Comparison of ENCODE assay signal across 29 mouse cellular contexts in the genomic region with DNA sequence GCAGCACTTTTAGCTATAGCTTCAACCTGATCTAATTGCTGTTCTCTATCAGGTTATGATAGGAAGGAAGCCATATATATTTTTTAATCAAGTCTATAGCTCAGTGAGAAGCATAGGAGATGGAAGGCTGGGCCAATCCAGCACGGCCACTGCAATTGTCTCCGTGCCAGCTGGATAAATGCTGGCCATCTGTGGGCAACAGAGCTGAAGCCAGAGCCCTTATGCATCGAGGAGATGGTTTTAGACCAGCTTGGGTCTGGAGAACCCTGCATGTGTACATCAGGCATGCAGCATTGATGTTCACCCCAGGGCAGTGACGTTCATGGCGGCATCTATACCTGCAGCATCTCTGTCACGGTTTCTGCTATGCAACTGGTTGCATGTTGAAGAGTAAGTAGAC. TPM values are rescaled to one million over a fixed set of nuclear protein-coding genes. Genes with fewer than 3 reads are reported as not detected.
"Had no signal": no experiment of that assay in that cellular context is flagged by ENCODE, and none has a peak within 500 bp of the region (broad histone marks: within the 10 kb centered on the region; RNA-seq: fewer than 3 reads in every experiment).

No protein-coding gene starts in this region.

- ATAC-seq: inflammation-experienced regulatory T-cells, adult 6 months; intestine, embryonic 15.5 days; intestine, postnatal 0 days; liver, postnatal 0 days had no signal

- H3K9ac ChIP-seq: heart, embryonic 13.5 days; heart, embryonic 15.5 days; hindbrain, embryonic 12.5 days; hindbrain, embryonic 14.5 days; intestine, embryonic 15.5 days; limb, embryonic 12.5 days; liver, embryonic 13.5 days; liver, embryonic 15.5 days; liver, postnatal 0 days had no signal

- H3K27me3 ChIP-seq: heart, embryonic 13.5 days; heart, embryonic 15.5 days; hindbrain, embryonic 12.5 days; intestine, embryonic 15.5 days; limb, embryonic 12.5 days; liver, embryonic 13.5 days; liver, embryonic 15.5 days had no signal

- H3K4me3 ChIP-seq: gastrocnemius, adult 2 months; heart, adult 2 months; heart, embryonic 13.5 days; heart, embryonic 15.5 days; hindbrain, embryonic 10.5 days; hindbrain, embryonic 12.5 days; intestine, embryonic 15.5 days; layer of hippocampus, adult 2 months; limb, embryonic 10.5 days; limb, embryonic 12.5 days; liver, embryonic 13.5 days; liver, embryonic 15.5 days had no signal

- H3K36me3 ChIP-seq: heart, embryonic 13.5 days; heart, embryonic 15.5 days; hindbrain, embryonic 10.5 days; hindbrain, embryonic 12.5 days; intestine, embryonic 15.5 days; limb, embryonic 10.5 days; limb, embryonic 12.5 days; liver, embryonic 13.5 days; liver, embryonic 15.5 days had no signal

- H3K27ac ChIP-seq: gastrocnemius, adult 2 months; heart, adult 2 months; heart, embryonic 13.5 days; heart, embryonic 15.5 days; hindbrain, embryonic 10.5 days; hindbrain, embryonic 12.5 days; hindbrain, embryonic 14.5 days; intestine, embryonic 15.5 days; layer of hippocampus, adult 2 months; limb, embryonic 10.5 days; limb, embryonic 12.5 days; liver, embryonic 13.5 days; liver, embryonic 15.5 days had no signal

- H3K4me1 ChIP-seq: heart, embryonic 13.5 days; heart, embryonic 15.5 days; hindbrain, embryonic 10.5 days; hindbrain, embryonic 12.5 days; intestine, embryonic 15.5 days; limb, embryonic 10.5 days; limb, embryonic 12.5 days; liver, embryonic 13.5 days; liver, embryonic 15.5 days had no signal

- DNase-seq: gastrocnemius, adult 2 months; gastrocnemius, postnatal 10 days; gastrocnemius, postnatal 25 days; heart, adult 2 months; heart, postnatal 14 days; heart, postnatal 36 days; kidney, adult 18-20 months; kidney, adult 8-10 months; kidney, postnatal 10 days; kidney, postnatal 25 days; kidney, postnatal 4 days; liver; liver, embryonic 13.5 days; liver, postnatal 0 days had no signal

- H3K4me2 ChIP-seq: heart, embryonic 11.5 days; heart, embryonic 13.5 days; heart, embryonic 15.5 days; hindbrain, embryonic 12.5 days; hindbrain, embryonic 14.5 days; intestine, embryonic 15.5 days; limb, embryonic 12.5 days; liver, embryonic 11.5 days; liver, embryonic 13.5 days; liver, embryonic 15.5 days had no signal

- H3K9me3 ChIP-seq: heart, embryonic 13.5 days; heart, embryonic 15.5 days; hindbrain, embryonic 10.5 days; hindbrain, embryonic 12.5 days; intestine, embryonic 15.5 days; limb, embryonic 10.5 days; limb, embryonic 12.5 days; liver, embryonic 13.5 days; liver, embryonic 15.5 days had no signal

RNA-seq across cellular contexts. Expression of a gene that starts 20.3 kb away (rescaled TPM):
- total RNA-seq: granulocyte monocyte progenitor cell, adult 5-6 weeks had no signal
- polyA plus RNA-seq: inflammation-experienced regulatory T-cells, adult 6 months; liver, postnatal 0 days had no signal
